Mouse (Mus musculus) limb, embryonic 13.5 days (tissue): ENCODE data around the gene Gtdc1. TPM values are rescaled to one million over a fixed set of nuclear protein-coding genes. Genes with fewer than 3 reads are reported as not detected.

ENCODE experiments used
- ATAC-seq: fragments of 200-750 bp; cut with Nextera tagmentation; 2 replicates; pipeline ENCODE4 v1.8.0; 2017; ENCODE audit warnings: low read depth, moderate number of reproducible peaks, moderate TSS enrichment; ENCODE audit not compliant: low FRiP score
- H3K27ac ChIP-seq: fragments of 300-500 bp; sonication (generic); 2 replicates; pipeline ENCODE4 v1.5.1; 2015; ENCODE audit warnings: inconsistent platforms, mild to moderate bottlenecking, moderate library complexity
- H3K27me3 ChIP-seq: fragments of 300-500 bp; sonication (generic); 2 replicates; pipeline ENCODE4 v1.6.1; 2015; ENCODE audit warnings: mild to moderate bottlenecking, inconsistent platforms
- H3K36me3 ChIP-seq: fragments of 300-500 bp; sonication (generic); 2 replicates; pipeline ENCODE4 v1.6.1; 2015; ENCODE audit warnings: inconsistent platforms, mild to moderate bottlenecking, moderate library complexity
- H3K4me1 ChIP-seq: fragments of 300-500 bp; sonication (generic); 2 replicates; pipeline ENCODE4 v1.6.1; 2015; ENCODE audit warnings: inconsistent platforms
- H3K4me2 ChIP-seq: fragments of 300-500 bp; sonication (generic); replicated peaks from 2 replicates; pipeline ENCODE4 v1.6.1; 2015; ENCODE audit warnings: inconsistent platforms, mild to moderate bottlenecking, moderate library complexity
- H3K4me3 ChIP-seq: fragments of 300-500 bp; sonication (generic); 2 replicates; pipeline ENCODE4 v1.5.1; 2015; ENCODE audit warnings: moderate library complexity, mild to moderate bottlenecking, inconsistent platforms
- H3K9ac ChIP-seq: fragments of 300-500 bp; sonication (generic); 2 replicates; pipeline ENCODE4 v1.6.1; 2015; ENCODE audit warnings: mild to moderate bottlenecking, inconsistent platforms
- H3K9me3 ChIP-seq: fragments of 300-500 bp; sonication (generic); 2 replicates; pipeline ENCODE4 v1.6.1; 2016; ENCODE audit warnings: inconsistent platforms
- WGBS: fragments of 180-500 bp; shearing (Covaris S2); methylation state at CpG from one replicate; pipeline ENCODE4 v1.1.7; 2015; 5-methylcytosine and 5-hydroxymethylcytosine counted together
- polyA plus RNA-seq: library from polyadenylated mRNA; unstranded; fragments of >200 nt; fragmentation: Nextera tagmentation; extraction: Ambion mirVana; gene quantifications from 2 replicates; pipeline ENCODE4 v1.2.1, GENCODE M21; 2015

Gtdc1 gene
- polyA plus RNA-seq, 1 experiment from 2014 or later, result 18.4 TPM

- H3K4me1 ChIP-seq, result no peaks in the 10 kb centered on the region
- H3K36me3 ChIP-seq, result no peaks in the 10 kb centered on the region
- H3K9me3 ChIP-seq, result no peaks in the 10 kb centered on the region
- 74% methylated on average over 2 of the region's 2 CpGs for WGBS
- no peak overlapping the region for H3K9ac ChIP-seq
- no peak for ATAC-seq
- H3K27ac ChIP-seq, result no peak overlapping the region
- H3K4me3 ChIP-seq, result no peak overlapping the region
- H3K27me3 ChIP-seq, result no peaks in the 10 kb centered on the region
- no peak overlapping the region for H3K4me2 ChIP-seq
Observed at GRCm38 (mm10) chr2:44829346-44829745, 98.1 kb downstream of the Gtdc1 start.

GRCm38 (mm10) chr2:44826609-44827008 is 100.8 kb downstream of the Gtdc1 start:
- H3K36me3 ChIP-seq, result no peaks in the 10 kb centered on the region
- H3K4me3 ChIP-seq, result no peak overlapping the region
- H3K27me3 ChIP-seq, result no peaks in the 10 kb centered on the region
- H3K4me1 ChIP-seq, result no peaks in the 10 kb centered on the region
- no peaks in the 10 kb centered on the region for H3K9me3 ChIP-seq
- no peak overlapping the region for H3K9ac ChIP-seq
- WGBS, result 88% methylated on average over 3 of the region's 3 CpGs
- no peak for ATAC-seq
- H3K4me2 ChIP-seq, result no peak overlapping the region
- H3K27ac ChIP-seq, result no peak overlapping the region

- Histone ChIP-seq H3K9ac (no peak overlapping the region), H3K4me1 (no peaks in the 10 kb centered on the region), H3K27me3 (no peaks in the 10 kb centered on the region), H3K36me3 (no peaks in the 10 kb centered on the region), H3K9me3 (no peaks in the 10 kb centered on the region), H3K4me2 (no peak overlapping the region), H3K27ac (no peak overlapping the region), H3K4me3 (no peak overlapping the region)
- no peak for ATAC-seq
Observed at GRCm38 (mm10) chr2:44817787-44818186, 109.7 kb downstream of the Gtdc1 start.

- H3K4me3 ChIP-seq, result no peak overlapping the region
- ATAC-seq, result no peak
- WGBS, result 57% methylated on average over 3 of the region's 3 CpGs
Observed at GRCm38 (mm10) chr2:44813729-44814128, 113.7 kb downstream of the Gtdc1 start.

GRCm38 (mm10) chr2:44804497-44804896 is 123.0 kb downstream of the Gtdc1 start:
- Histone ChIP-seq H3K9ac (no peak overlapping the region), H3K27me3 (no peaks in the 10 kb centered on the region), H3K36me3 (no peaks in the 10 kb centered on the region), H3K4me1 (peaks cover 4% of the 10 kb centered on the region), H3K27ac (no peak overlapping the region), H3K4me3 (no peak overlapping the region), H3K9me3 (no peaks in the 10 kb centered on the region), H3K4me2 (no peak overlapping the region)
- no peak for ATAC-seq
- WGBS, result 37% methylated on average over 6 of the region's 6 CpGs

More at GRCm38 (mm10) chr2:44813729-44814128, 113.7 kb downstream of the Gtdc1 start:
- no peaks in the 10 kb centered on the region for H3K36me3 ChIP-seq
- H3K4me1 ChIP-seq, result no peaks in the 10 kb centered on the region
- H3K9me3 ChIP-seq, result no peaks in the 10 kb centered on the region
- no peak overlapping the region for H3K4me2 ChIP-seq
- no peaks in the 10 kb centered on the region for H3K27me3 ChIP-seq
- no peak overlapping the region for H3K27ac ChIP-seq
- no peak overlapping the region for H3K9ac ChIP-seq

- Histone ChIP-seq H3K27ac (no peak overlapping the region), H3K9ac (no peak overlapping the region), H3K36me3 (no peaks in the 10 kb centered on the region), H3K4me3 (no peak overlapping the region), H3K4me2 (no peak overlapping the region), H3K9me3 (no peaks in the 10 kb centered on the region), H3K4me1 (peaks cover 4% of the 10 kb centered on the region), H3K27me3 (no peaks in the 10 kb centered on the region)
- ATAC-seq, result no peak
- 94% methylated on average over 2 of the region's 2 CpGs for WGBS
Observed at GRCm38 (mm10) chr2:44801361-44801760, 126.1 kb downstream of the Gtdc1 start.

- WGBS, result 84% methylated on average over 4 of the region's 4 CpGs
- H3K4me3 ChIP-seq, result no peak overlapping the region
- no peaks in the 10 kb centered on the region for H3K27me3 ChIP-seq
- no peak overlapping the region for H3K9ac ChIP-seq
- no peaks in the 10 kb centered on the region for H3K36me3 ChIP-seq
- no peak overlapping the region for H3K4me2 ChIP-seq
- no peak for ATAC-seq
- no peaks in the 10 kb centered on the region for H3K4me1 ChIP-seq
- H3K9me3 ChIP-seq, result no peaks in the 10 kb centered on the region
- H3K27ac ChIP-seq, result no peak overlapping the region
Observed at GRCm38 (mm10) chr2:44791840-44792239, 135.6 kb downstream of the Gtdc1 start.

GRCm38 (mm10) chr2:44791134-44791533 is 136.3 kb downstream of the Gtdc1 start:
- Histone ChIP-seq H3K4me1 (no peaks in the 10 kb centered on the region), H3K36me3 (no peaks in the 10 kb centered on the region), H3K4me2 (no peak overlapping the region), H3K27ac (no peak overlapping the region), H3K9me3 (no peaks in the 10 kb centered on the region), H3K9ac (no peak overlapping the region), H3K4me3 (no peak overlapping the region), H3K27me3 (no peaks in the 10 kb centered on the region)
- ATAC-seq, result no peak
- 82% methylated on average over 5 of the region's 5 CpGs for WGBS

GRCm38 (mm10) chr2:44782746-44783145 is 144.7 kb downstream of the Gtdc1 start:
- Histone ChIP-seq H3K4me1 (no peaks in the 10 kb centered on the region), H3K27ac (no peak overlapping the region), H3K9ac (no peak overlapping the region), H3K9me3 (no peaks in the 10 kb centered on the region), H3K36me3 (no peaks in the 10 kb centered on the region), H3K27me3 (no peaks in the 10 kb centered on the region), H3K4me3 (no peak overlapping the region), H3K4me2 (no peak overlapping the region)
- 92% methylated on average over 4 of the region's 4 CpGs for WGBS
- no peak for ATAC-seq

GRCm38 (mm10) chr2:44780961-44781360 is 146.5 kb downstream of the Gtdc1 start:
- Histone ChIP-seq H3K27me3 (no peaks in the 10 kb centered on the region), H3K4me1 (no peaks in the 10 kb centered on the region), H3K9me3 (no peaks in the 10 kb centered on the region), H3K36me3 (no peaks in the 10 kb centered on the region), H3K27ac (no peak overlapping the region), H3K4me2 (no peak overlapping the region), H3K9ac (no peak overlapping the region), H3K4me3 (no peak overlapping the region)
- WGBS, result 93% methylated on average over 2 of the region's 2 CpGs
- no peak for ATAC-seq

GRCm38 (mm10) chr2:44763898-44764297 is 163.6 kb downstream of the Gtdc1 start:
- 85% methylated on average over 1 of the region's 1 CpGs for WGBS
- no peaks in the 10 kb centered on the region for H3K36me3 ChIP-seq
- H3K27me3 ChIP-seq, result no peaks in the 10 kb centered on the region
- no peak overlapping the region for H3K4me2 ChIP-seq
- no peak for ATAC-seq
- no peak overlapping the region for H3K4me3 ChIP-seq
- H3K9ac ChIP-seq, result no peak overlapping the region
- no peaks in the 10 kb centered on the region for H3K9me3 ChIP-seq
- no peaks in the 10 kb centered on the region for H3K4me1 ChIP-seq
- H3K27ac ChIP-seq, result no peak overlapping the region

GRCm38 (mm10) chr2:44736618-44737017 is 190.8 kb downstream of the Gtdc1 start:
- Histone ChIP-seq H3K27me3 (no peaks in the 10 kb centered on the region), H3K4me2 (no peak overlapping the region), H3K4me1 (no peaks in the 10 kb centered on the region), H3K9ac (no peak overlapping the region), H3K36me3 (no peaks in the 10 kb centered on the region), H3K9me3 (no peaks in the 10 kb centered on the region), H3K27ac (no peak overlapping the region), H3K4me3 (no peak overlapping the region)
- 79% methylated on average over 1 of the region's 1 CpGs for WGBS
- ATAC-seq, result no peak

- H3K4me2 ChIP-seq, result no peak overlapping the region
- H3K9ac ChIP-seq, result no peak overlapping the region
- H3K36me3 ChIP-seq, result no peaks in the 10 kb centered on the region
- H3K27ac ChIP-seq, result no peak overlapping the region
- no peak for ATAC-seq
- no peak overlapping the region for H3K4me3 ChIP-seq
- no peaks in the 10 kb centered on the region for H3K4me1 ChIP-seq
- no peaks in the 10 kb centered on the region for H3K9me3 ChIP-seq
- H3K27me3 ChIP-seq, result no peaks in the 10 kb centered on the region
Observed at GRCm38 (mm10) chr2:44721461-44721860, 206.0 kb downstream of the Gtdc1 start.
